Mouse (Mus musculus) liver, embryonic 14.5 days (tissue): ENCODE measurements around the gene Galnt16.

Source experiments
- CTCF ChIP-seq: IDR thresholded peaks from 2 replicates; pipeline ENCODE4 v1.5.1; 2016; ENCODE audit warnings: antibody characterized with exemption, low read depth, control low read depth
- EP300 ChIP-seq: IDR thresholded peaks from 2 replicates; pipeline ENCODE4 v1.6.1; 2016; ENCODE audit warnings: antibody characterized with exemption, low read depth

DNA sequence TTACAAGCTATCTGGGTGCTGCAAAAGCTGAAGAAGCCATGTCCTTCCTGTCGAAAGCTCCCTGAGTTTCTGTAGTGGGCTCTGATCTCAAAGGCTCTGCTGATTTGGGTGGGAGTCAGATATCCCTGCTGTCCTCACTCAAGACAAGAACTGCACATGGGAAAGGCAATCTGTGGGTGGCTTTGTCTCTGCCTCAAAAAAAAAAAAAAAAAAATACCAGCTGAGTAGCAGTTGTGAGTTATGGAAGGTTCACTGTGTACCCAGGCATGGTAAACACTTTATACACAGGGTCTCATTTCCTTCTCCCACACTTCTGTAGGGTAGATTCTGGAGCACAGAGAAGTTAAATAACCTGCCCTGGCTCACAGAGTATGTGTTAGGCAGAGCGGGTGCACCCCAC, 19.2 kb downstream of the Galnt16 start:
- TF ChIP-seq CTCF (no peak), EP300 (no peak)
